Mouse (Mus musculus): ENCODE measurements around the gene Plekho2. TPM values are rescaled to one million over a fixed set of nuclear protein-coding genes. Genes with fewer than 3 reads are reported as not detected.

The Plekho2 gene
- 29.5 and 30.3 TPM in 2 replicates for polyA plus RNA-seq (2014; fragmentation: Nextera tagmentation; extraction: Ambion mirVana)

DNA sequence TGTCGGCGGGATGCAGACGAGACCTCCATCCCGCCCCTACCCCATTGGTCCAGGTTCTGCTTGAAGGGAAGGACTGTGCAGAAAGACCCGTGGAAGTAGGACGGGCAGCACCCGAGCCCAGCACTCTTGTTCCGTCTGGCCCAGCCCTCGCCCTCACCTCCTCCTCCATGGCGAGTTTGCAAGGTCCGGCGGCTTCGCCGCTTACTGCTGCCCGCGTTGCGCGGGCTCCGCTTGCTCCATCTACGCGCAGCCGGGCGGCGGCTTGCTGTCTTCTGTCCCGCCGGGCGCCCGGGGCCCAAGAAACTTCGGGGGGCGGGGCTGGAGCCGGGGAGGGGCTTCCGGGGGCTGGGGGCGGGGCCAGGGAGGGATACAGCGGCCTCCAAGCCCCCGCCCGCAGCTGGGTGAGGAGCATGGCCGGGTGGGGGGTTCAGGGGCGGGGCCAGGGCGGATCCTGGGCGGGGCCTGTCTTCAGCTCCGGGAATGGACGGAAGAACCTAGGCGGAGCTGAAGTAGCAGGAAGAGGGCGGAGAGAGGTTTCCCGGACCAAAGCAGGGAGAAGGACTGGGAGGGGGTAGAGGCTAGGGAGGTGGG lies at the start of gene Plekho2:
TSS of gene Plekho2 (minus strand) at position 260 of the 591 bp plus-strand sequence.
- Histone ChIP-seq H3K4me1 (replicated peaks; ENCODE audit: control insufficient read depth, insufficient read depth, low read length) (peaks cover 47% of the 10 kb centered on the region), H3K27me3 (replicated peaks; ENCODE audit: control insufficient read depth, insufficient read depth, low read length) (no peaks in the 10 kb centered on the region), H3K36me3 (ENCODE audit: control insufficient read depth, insufficient read depth, low read length) (no peaks in the 10 kb centered on the region), H3K9me3 (ENCODE audit: control insufficient read depth, low read length) (no peaks in the 10 kb centered on the region), H3K4me2 (peak within 1 kb of the TSS; percentile 84), H3K9ac (ENCODE audit: low read depth, low read length) (peak within 1 kb of the TSS; percentile 69), H3K4me3 (ENCODE audit: low read depth, low read length) (peak within 1 kb of the TSS; percentile 73), H3K27ac (ENCODE audit: low read depth, low read length) (peak within 1 kb of the TSS; percentile 91)
- ATAC-seq (replicated peaks; ENCODE audit: low FRiP score) (peak; percentile 84), DNase-seq (ENCODE audit: low spot score) (peak; percentile 100)
- WGBS, result 1% methylated on average over 40 of the region's 45 CpGs

GRCm38 (mm10) chr9:65629025-65629766 lies 49.4 kb upstream of the Plekho2 start, which contains the start of gene Rbpms2:
Rbpms2 (plus strand) TSS chr9:65629648.
- peaks cover 56% of the 10 kb centered on the region for H3K27me3 ChIP-seq (replicated peaks; ENCODE audit: control insufficient read depth, insufficient read depth, low read length)
- peak within 1 kb of the TSS; percentile 23 for H3K27ac ChIP-seq (ENCODE audit: low read depth, low read length)
- H3K4me3 ChIP-seq (ENCODE audit: low read depth, low read length), result peak within 1 kb of the TSS; percentile 73
- WGBS, result 2% methylated on average over 36 of the region's 40 CpGs
- ATAC-seq (replicated peaks; ENCODE audit: low FRiP score) (no peak), DNase-seq (ENCODE audit: low spot score) (peak; percentile 45)
- H3K9ac ChIP-seq (ENCODE audit: low read depth, low read length), result peak within 1 kb of the TSS; percentile 74
- no peaks in the 10 kb centered on the region for H3K9me3 ChIP-seq (ENCODE audit: control insufficient read depth, low read length)
- peak within 1 kb of the TSS; percentile 96 for H3K4me2 ChIP-seq
- no peaks in the 10 kb centered on the region for H3K36me3 ChIP-seq (ENCODE audit: control insufficient read depth, insufficient read depth, low read length)
- peaks cover 14% of the 10 kb centered on the region for H3K4me1 ChIP-seq (replicated peaks; ENCODE audit: control insufficient read depth, insufficient read depth, low read length)

DNA sequence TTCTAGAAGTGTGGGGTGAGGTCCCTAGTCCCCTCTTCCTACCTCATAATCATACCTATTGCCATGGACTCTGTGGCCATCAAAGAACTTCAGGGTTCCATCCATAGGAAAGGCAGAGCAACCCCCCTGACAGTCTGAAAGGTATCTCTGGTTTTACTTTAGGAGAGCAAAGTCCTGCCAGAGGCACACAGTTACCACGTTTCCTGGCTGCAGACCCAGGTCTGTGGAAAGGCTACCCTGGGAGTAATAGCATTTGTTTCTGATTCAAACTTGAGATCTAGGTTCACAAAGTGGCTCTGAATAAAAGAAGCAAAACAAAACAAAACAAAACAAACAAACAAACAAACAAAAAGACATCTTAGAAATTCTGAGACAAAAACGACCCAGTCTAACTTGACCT lies 44.4 kb upstream of the Plekho2 start:
- Histone ChIP-seq H3K27ac (ENCODE audit: low read depth, low read length) (no peak overlapping the region), H3K4me1 (replicated peaks; ENCODE audit: control insufficient read depth, insufficient read depth, low read length) (peaks cover 5% of the 10 kb centered on the region; the same call in 1 of the 2 replicates), H3K27me3 (replicated peaks; ENCODE audit: control insufficient read depth, insufficient read depth, low read length) (peaks cover 24% of the 10 kb centered on the region), H3K9ac (ENCODE audit: low read depth, low read length) (no peak overlapping the region), H3K4me3 (ENCODE audit: low read depth, low read length) (no peak overlapping the region), H3K4me2 (no peak overlapping the region), H3K36me3 (ENCODE audit: control insufficient read depth, insufficient read depth, low read length) (no peaks in the 10 kb centered on the region), H3K9me3 (ENCODE audit: control insufficient read depth, low read length) (no peaks in the 10 kb centered on the region)
- DNase-seq (ENCODE audit: low spot score) (no peak), ATAC-seq (replicated peaks; ENCODE audit: low FRiP score) (no peak)
- 73% methylated on average over 2 of the region's 2 CpGs for WGBS

DNA sequence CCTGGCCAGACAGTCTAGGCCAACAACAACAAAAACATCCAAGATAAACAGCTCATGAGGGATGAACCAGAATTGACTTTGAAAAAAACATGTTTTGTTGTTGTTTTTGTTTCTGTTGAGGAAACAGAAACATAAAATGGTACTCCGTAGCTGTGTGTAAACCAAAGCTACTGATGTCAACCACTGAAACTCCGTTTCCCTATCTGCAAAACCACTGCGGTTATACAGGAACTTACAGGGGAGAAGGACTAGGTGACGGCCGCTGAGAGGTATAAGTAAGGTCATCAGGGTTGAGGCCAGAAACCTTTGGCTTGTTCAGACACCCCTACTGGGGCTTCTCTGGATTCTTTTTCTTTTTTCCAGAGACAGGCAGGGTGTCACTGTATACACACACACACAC lies 43.0 kb upstream of the Plekho2 start:
- H3K27ac ChIP-seq (ENCODE audit: low read depth, low read length), result no peak overlapping the region
- DNase-seq (ENCODE audit: low spot score) (no peak), ATAC-seq (replicated peaks; ENCODE audit: low FRiP score) (no peak)
- H3K27me3 ChIP-seq (replicated peaks; ENCODE audit: control insufficient read depth, insufficient read depth, low read length), result peaks cover 12% of the 10 kb centered on the region
- H3K4me2 ChIP-seq, result no peak overlapping the region
- no peak overlapping the region for H3K9ac ChIP-seq (ENCODE audit: low read depth, low read length)
- H3K4me3 ChIP-seq (ENCODE audit: low read depth, low read length), result no peak overlapping the region
- no peaks in the 10 kb centered on the region for H3K4me1 ChIP-seq (replicated peaks; ENCODE audit: control insufficient read depth, insufficient read depth, low read length)
- H3K36me3 ChIP-seq (ENCODE audit: control insufficient read depth, insufficient read depth, low read length), result no peaks in the 10 kb centered on the region
- 66% methylated on average over 5 of the region's 5 CpGs for WGBS
- H3K9me3 ChIP-seq (ENCODE audit: control insufficient read depth, low read length), result no peaks in the 10 kb centered on the region

DNA sequence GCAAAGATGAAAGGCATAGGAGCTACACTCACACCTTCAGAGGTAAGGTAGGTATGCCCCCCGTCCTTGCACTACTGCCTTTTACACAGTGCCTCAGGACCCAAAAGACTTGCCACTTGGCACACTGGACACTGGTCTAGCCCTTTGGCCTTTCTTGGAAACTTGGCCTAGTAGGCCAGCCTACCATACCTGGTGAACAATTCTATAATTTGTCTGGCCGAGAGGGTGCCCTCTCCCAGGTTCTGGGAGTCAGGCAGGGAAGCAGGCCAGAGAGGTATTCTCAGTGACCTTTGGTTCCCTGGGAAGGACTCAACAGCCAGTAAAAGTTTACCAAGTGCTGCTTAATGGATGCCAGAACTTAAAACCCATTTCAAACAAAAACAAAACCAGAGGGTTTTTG lies 41.8 kb upstream of the Plekho2 start:
- Histone ChIP-seq H3K36me3 (ENCODE audit: control insufficient read depth, insufficient read depth, low read length) (no peaks in the 10 kb centered on the region), H3K27me3 (replicated peaks; ENCODE audit: control insufficient read depth, insufficient read depth, low read length) (peaks cover 2% of the 10 kb centered on the region; the same call in 1 of the 2 replicates), H3K9ac (ENCODE audit: low read depth, low read length) (no peak overlapping the region), H3K9me3 (ENCODE audit: control insufficient read depth, low read length) (no peaks in the 10 kb centered on the region), H3K4me1 (replicated peaks; ENCODE audit: control insufficient read depth, insufficient read depth, low read length) (no peaks in the 10 kb centered on the region), H3K4me2 (no peak overlapping the region), H3K27ac (ENCODE audit: low read depth, low read length) (no peak overlapping the region), H3K4me3 (ENCODE audit: low read depth, low read length) (no peak overlapping the region)
- DNase-seq (ENCODE audit: low spot score), result no peak
- no peak for ATAC-seq (replicated peaks; ENCODE audit: low FRiP score)
- WGBS, result 76% methylated on average over 2 of the region's 2 CpGs

DNA sequence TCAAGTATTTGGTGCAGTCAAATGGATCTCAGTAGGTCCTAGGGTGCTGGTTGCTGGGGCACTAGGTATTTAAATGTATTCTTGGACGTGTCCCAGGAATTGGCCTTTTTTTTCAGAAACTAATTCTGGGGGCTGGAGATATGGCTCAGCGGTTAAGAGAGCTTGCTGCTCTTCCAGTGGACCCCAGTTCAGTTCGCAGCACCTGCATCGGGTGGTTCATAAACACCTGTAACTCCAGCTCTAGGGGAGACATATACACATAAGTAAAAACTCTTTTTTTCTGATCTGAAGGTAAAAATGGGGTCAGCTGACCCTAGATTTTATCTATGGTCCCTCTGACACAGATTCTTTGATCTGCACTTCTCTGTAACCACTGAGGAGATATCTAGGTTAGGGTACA lies 41.4 kb upstream of the Plekho2 start:
- Histone ChIP-seq H3K36me3 (ENCODE audit: control insufficient read depth, insufficient read depth, low read length) (no peaks in the 10 kb centered on the region), H3K27ac (ENCODE audit: low read depth, low read length) (no peak overlapping the region), H3K9ac (ENCODE audit: low read depth, low read length) (no peak overlapping the region), H3K4me2 (no peak overlapping the region), H3K4me3 (ENCODE audit: low read depth, low read length) (no peak overlapping the region), H3K9me3 (ENCODE audit: control insufficient read depth, low read length) (no peaks in the 10 kb centered on the region), H3K4me1 (replicated peaks; ENCODE audit: control insufficient read depth, insufficient read depth, low read length) (no peaks in the 10 kb centered on the region), H3K27me3 (replicated peaks; ENCODE audit: control insufficient read depth, insufficient read depth, low read length) (no peaks in the 10 kb centered on the region)
- ATAC-seq (replicated peaks; ENCODE audit: low FRiP score) (no peak), DNase-seq (ENCODE audit: low spot score) (no peak)
- 80% methylated on average over 4 of the region's 4 CpGs for WGBS

GRCm38 (mm10) chr9:65619311-65619710 lies 39.5 kb upstream of the Plekho2 start:
- Histone ChIP-seq H3K4me1 (replicated peaks; ENCODE audit: control insufficient read depth, insufficient read depth, low read length) (no peaks in the 10 kb centered on the region), H3K9me3 (ENCODE audit: control insufficient read depth, low read length) (no peaks in the 10 kb centered on the region), H3K4me3 (ENCODE audit: low read depth, low read length) (no peak overlapping the region), H3K4me2 (no peak overlapping the region), H3K9ac (ENCODE audit: low read depth, low read length) (no peak overlapping the region), H3K27me3 (replicated peaks; ENCODE audit: control insufficient read depth, insufficient read depth, low read length) (no peaks in the 10 kb centered on the region), H3K27ac (ENCODE audit: low read depth, low read length) (no peak overlapping the region), H3K36me3 (ENCODE audit: control insufficient read depth, insufficient read depth, low read length) (no peaks in the 10 kb centered on the region)
- no peak for ATAC-seq (replicated peaks; ENCODE audit: low FRiP score)
- no peak for DNase-seq (ENCODE audit: low spot score)
- WGBS, result 60% methylated on average over 3 of the region's 3 CpGs

- DNase-seq (ENCODE audit: low spot score), result no peak
- no peak overlapping the region for H3K27ac ChIP-seq (ENCODE audit: low read depth, low read length)
- H3K9me3 ChIP-seq (ENCODE audit: control insufficient read depth, low read length), result no peaks in the 10 kb centered on the region
- no peaks in the 10 kb centered on the region for H3K4me1 ChIP-seq (replicated peaks; ENCODE audit: control insufficient read depth, insufficient read depth, low read length)
- H3K4me3 ChIP-seq (ENCODE audit: low read depth, low read length), result no peak overlapping the region
- 50% methylated on average over 2 of the region's 2 CpGs for WGBS
- H3K9ac ChIP-seq (ENCODE audit: low read depth, low read length), result no peak overlapping the region
- no peak for ATAC-seq (replicated peaks; ENCODE audit: low FRiP score)
- H3K4me2 ChIP-seq, result no peak overlapping the region
- no peaks in the 10 kb centered on the region for H3K27me3 ChIP-seq (replicated peaks; ENCODE audit: control insufficient read depth, insufficient read depth, low read length)
- H3K36me3 ChIP-seq (ENCODE audit: control insufficient read depth, insufficient read depth, low read length), result no peaks in the 10 kb centered on the region
These were observed 33.3 kb upstream of the Plekho2 start for GRCm38 (mm10) chr9:65613098-65613497.
